Mouse (Mus musculus) MEL (cell line): ENCODE measurements at regions not wholly inside any gene's neighbourhood (a gene's known extent, or its start where the extent isn't known, plus 50 kb on each side); places are given as distances from the start of the nearest gene placed in this dataset.

ENCODE experiments used
- DNase-seq: peaks from one replicate; pipeline ENCODE4 v3.0.0; 2011; ENCODE audit warnings: low read depth, low spot score
- H3K27ac ChIP-seq: 2 replicates; pipeline ENCODE4 v1.5.1; 2012; ENCODE audit warnings: low read depth, mild to moderate bottlenecking, control low read depth, low read length, moderate library complexity; ENCODE audit not compliant: control insufficient read depth
- H3K27me3 ChIP-seq, 2 experiments: fragments of 150-350 bp in 1 of 2; sonication (generic) in 1 of 2; 2 replicates each; pipeline ENCODE4 v1.6.1; 2012; ENCODE audit warnings: low read length in 2 of 2, mild to moderate bottlenecking in 2 of 2, improper control_type of control experiment in 1 of 2, moderate library complexity in 1 of 2; ENCODE audit not compliant: insufficient read depth in 2 of 2, control insufficient read depth in 1 of 2
- H3K36me3 ChIP-seq, 2 experiments: 2 replicates each; pipeline ENCODE4 v1.6.1; 2012 to 2014; ENCODE audit warnings: low read length in 2 of 2, improper control_type of control experiment in 1 of 2, inconsistent platforms in 1 of 2, mild to moderate bottlenecking in 1 of 2; ENCODE audit not compliant: insufficient read depth in 2 of 2, control insufficient read depth in 1 of 2
- H3K4me1 ChIP-seq, 2 experiments: fragments of 150-350 bp in 1 of 2; sonication (generic) in 1 of 2; 2 replicates each; pipeline ENCODE4 v1.6.1; 2012; ENCODE audit warnings: low read length in 2 of 2, improper control_type of control experiment in 1 of 2, mild to moderate bottlenecking in 1 of 2; ENCODE audit not compliant: insufficient read depth in 2 of 2, control insufficient read depth in 1 of 2
- H3K4me3 ChIP-seq, 2 experiments: fragments of 150-350 bp in 1 of 2; sonication (generic) in 1 of 2; 2 replicates each; pipeline ENCODE4 v1.5.1; 2012; ENCODE audit warnings: low read depth in 2 of 2, low read length in 2 of 2, mild to moderate bottlenecking in 2 of 2, moderate library complexity in 2 of 2, control low read depth in 1 of 2, improper control_type of control experiment in 1 of 2; ENCODE audit not compliant: control insufficient read depth in 1 of 2, insufficient read depth in 1 of 2
- H3K79me2 ChIP-seq: 2 replicates; pipeline ENCODE4 v1.6.1; 2012; ENCODE audit warnings: mild to moderate bottlenecking, low read length, moderate library complexity; ENCODE audit not compliant: control insufficient read depth, poor library complexity, insufficient read depth
- H3K9ac ChIP-seq: 2 replicates; pipeline ENCODE4 v1.6.1; 2012; ENCODE audit warnings: low read depth, mild to moderate bottlenecking, control low read depth, low read length, moderate library complexity; ENCODE audit not compliant: control insufficient read depth, poor library complexity, severe bottlenecking
- H3K9me3 ChIP-seq: fragments of 150-350 bp; sonication (generic); replicated peaks from 2 replicates; pipeline ENCODE4 v1.6.1; 2012; ENCODE audit warnings: mild to moderate bottlenecking, low read length, improper control_type of control experiment, moderate library complexity; ENCODE audit not compliant: insufficient read depth
- BHLHE40 ChIP-seq: IDR thresholded peaks from 2 replicates; pipeline ENCODE4 v1.6.1; 2012; ENCODE audit warnings: low read depth, mild to moderate bottlenecking, inconsistent platforms, low read length, improper control_type of control experiment, borderline replicate concordance
- CHD1 ChIP-seq: IDR thresholded peaks from 2 replicates; pipeline ENCODE4 v1.6.1; 2012; ENCODE audit warnings: low read depth, mild to moderate bottlenecking, inconsistent platforms, low read length, improper control_type of control experiment
- CHD2 ChIP-seq: IDR thresholded peaks from 2 replicates; pipeline ENCODE4 v1.6.1; 2011; ENCODE audit warnings: low read length, improper control_type of control experiment
- EP300 ChIP-seq, 2 experiments: IDR thresholded peaks; 2 replicates each; pipeline ENCODE4 v1.6.1; 2011; ENCODE audit warnings: improper control_type of control experiment in 2 of 2, low read length in 2 of 2, low read depth in 1 of 2, mild to moderate bottlenecking in 1 of 2
- ETS1 ChIP-seq: IDR thresholded peaks from 2 replicates; pipeline ENCODE4 v1.6.1; 2012; ENCODE audit warnings: low read depth, mild to moderate bottlenecking, inconsistent platforms, low read length, improper control_type of control experiment, moderate library complexity
- KAT2A ChIP-seq: conservative IDR thresholded peaks from 2 replicates; pipeline ENCODE4 v1.6.1; 2012; ENCODE audit warnings: low read depth, low read length, improper control_type of control experiment, inconsistent platforms
- MAFK ChIP-seq: IDR thresholded peaks from 2 replicates; pipeline ENCODE4 v1.6.1; 2011; ENCODE audit warnings: low read depth, mild to moderate bottlenecking, low read length, improper control_type of control experiment, borderline replicate concordance
- MAX ChIP-seq: IDR thresholded peaks from 2 replicates; pipeline ENCODE4 v1.6.1; 2011; ENCODE audit warnings: low read length, improper control_type of control experiment
- MXI1 ChIP-seq: IDR thresholded peaks from 2 replicates; pipeline ENCODE4 v1.6.1; 2011; ENCODE audit warnings: mild to moderate bottlenecking, low read depth, low read length, improper control_type of control experiment
- MYB ChIP-seq: IDR thresholded peaks from 2 replicates; pipeline ENCODE4 v1.6.1; 2011; ENCODE audit warnings: mild to moderate bottlenecking, low read depth, low read length, improper control_type of control experiment
- MYC ChIP-seq: IDR thresholded peaks from 2 replicates; pipeline ENCODE4 v1.6.1; 2011; ENCODE audit warnings: low read depth, mild to moderate bottlenecking, low read length, improper control_type of control experiment, moderate library complexity
- POLR2A ChIP-seq, 2 experiments: IDR thresholded peaks; 2 replicates each; pipeline ENCODE4 v1.6.1; 2011 to 2012; ENCODE audit warnings: low read length in 2 of 2, mild to moderate bottlenecking in 2 of 2, control low read depth in 1 of 2, improper control_type of control experiment in 1 of 2, low read depth in 1 of 2, moderate library complexity in 1 of 2; ENCODE audit not compliant: control insufficient read depth in 1 of 2, insufficient read depth in 1 of 2, poor library complexity in 1 of 2
- RCOR1 ChIP-seq: IDR thresholded peaks from 2 replicates; pipeline ENCODE4 v1.6.1; 2012; ENCODE audit warnings: low read depth, mild to moderate bottlenecking, inconsistent platforms, low read length, improper control_type of control experiment
- SIN3A ChIP-seq: IDR thresholded peaks from 2 replicates; pipeline ENCODE4 v1.6.1; 2012; ENCODE audit warnings: low read length, improper control_type of control experiment, inconsistent platforms
- SMC3 ChIP-seq: IDR thresholded peaks from 2 replicates; pipeline ENCODE4 v1.6.1; 2011; ENCODE audit warnings: low read depth, low read length, improper control_type of control experiment
- USF2 ChIP-seq, 2 experiments: IDR thresholded peaks; 2 replicates each; pipeline ENCODE4 v1.6.1; 2011 to 2012; ENCODE audit warnings: improper control_type of control experiment in 2 of 2, low read length in 2 of 2, borderline replicate concordance in 1 of 2, inconsistent platforms in 1 of 2, low read depth in 1 of 2, mild to moderate bottlenecking in 1 of 2; ENCODE audit not compliant: insufficient read depth in 1 of 2
- ZC3H11A ChIP-seq: IDR thresholded peaks from 2 replicates; pipeline ENCODE4 v1.6.1; 2012; ENCODE audit warnings: low read depth, mild to moderate bottlenecking, inconsistent platforms, low read length, improper control_type of control experiment
- ZMIZ1 ChIP-seq: IDR thresholded peaks from 2 replicates; pipeline ENCODE4 v1.6.1; 2012; ENCODE audit warnings: low read depth, mild to moderate bottlenecking, inconsistent platforms, low read length, improper control_type of control experiment, moderate library complexity
- ZNF384 ChIP-seq: IDR thresholded peaks from 2 replicates; pipeline ENCODE4 v1.6.1; 2012; ENCODE audit warnings: low read depth, mild to moderate bottlenecking, inconsistent platforms, low read length, improper control_type of control experiment

DNA sequence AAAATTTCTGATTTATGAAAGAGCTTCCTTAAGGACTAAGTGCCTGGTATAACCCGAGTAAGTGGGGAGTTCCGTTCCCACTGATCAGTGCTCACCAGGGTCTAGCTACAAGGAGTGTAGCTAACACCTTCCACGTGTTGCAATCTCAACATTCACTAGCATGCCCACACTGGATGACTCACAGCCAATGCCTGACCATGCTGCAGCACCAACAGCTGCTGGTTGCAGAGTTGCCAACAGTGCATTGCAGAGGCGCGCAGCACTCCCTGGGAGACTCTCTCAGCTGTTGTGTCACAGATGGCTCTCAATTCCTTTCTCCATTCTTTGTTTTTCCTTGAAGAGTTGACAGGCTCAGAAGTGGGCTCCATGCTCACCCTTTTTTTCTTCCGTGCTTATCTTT, 787.5 kb upstream of the Tenm3 start:
- no peaks in the 10 kb centered on the region for H3K27me3 ChIP-seq
- no peak overlapping the region for H3K9ac ChIP-seq
- H3K79me2 ChIP-seq = no peaks in the 10 kb centered on the region
- H3K4me3 ChIP-seq = no peak overlapping the region
- H3K36me3 ChIP-seq = no peaks in the 10 kb centered on the region
- no peak overlapping the region for H3K27ac ChIP-seq
- no peaks in the 10 kb centered on the region for H3K9me3 ChIP-seq
- TF ChIP-seq KAT2A (no peak), EP300 (IDR thresholded peaks at IDR 0.05; ENCODE audit: low read depth in 1 of 2, low read length in 2 of 2) (no peak), BHLHE40 (no peak), CHD1 (no peak), POLR2A (IDR thresholded peaks at IDR 0.05; ENCODE audit: control insufficient read depth in 1 of 2, insufficient read depth in 1 of 2, low read depth in 1 of 2, low read length in 2 of 2, poor library complexity in 1 of 2) (no peak), USF2 (IDR thresholded peaks at IDR 0.05; ENCODE audit: borderline replicate concordance in 1 of 2, insufficient read depth in 1 of 2, low read depth in 1 of 2, low read length in 2 of 2) (no peak), ZNF384 (no peak), SMC3 (no peak), MAFK (no peak), MAX (no peak), ZC3H11A (no peak), MYB (no peak), ETS1 (no peak)
- no peak for DNase-seq
- no peaks in the 10 kb centered on the region for H3K4me1 ChIP-seq

DNA sequence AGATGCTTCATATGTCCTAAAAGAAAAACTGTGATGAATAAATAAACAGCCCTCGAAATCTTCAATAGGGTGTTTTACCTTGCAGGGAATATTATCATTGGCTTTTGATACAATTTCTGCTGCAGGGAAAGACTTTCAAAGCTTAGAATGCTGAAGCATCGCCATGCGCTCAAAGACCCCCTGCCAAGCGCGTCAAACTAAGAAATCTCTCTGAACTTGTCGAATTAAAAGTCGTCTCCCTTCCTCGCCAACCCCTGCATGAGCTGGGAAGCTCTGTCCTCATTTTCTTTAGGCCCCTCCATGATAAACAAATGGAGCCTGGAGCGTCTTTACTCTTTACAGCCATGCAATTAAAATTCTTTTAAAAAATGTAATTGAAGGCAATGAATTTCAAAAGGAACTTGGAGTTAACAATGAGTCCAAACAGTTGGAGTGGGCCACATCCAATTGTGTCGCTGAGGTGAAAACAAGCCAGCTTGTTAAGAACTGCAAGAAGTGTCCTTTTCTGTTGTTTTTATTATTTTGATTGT, 784.3 kb upstream of the Tenm3 start:
- TF ChIP-seq CHD1 (no peak), MXI1 (no peak), SIN3A (no peak), ZMIZ1 (no peak), RCOR1 (no peak), CHD2 (no peak), MYC (no peak), EP300 (IDR thresholded peaks at IDR 0.05; ENCODE audit: low read depth in 1 of 2, low read length in 2 of 2) (no peak)
- Histone ChIP-seq H3K27ac (no peak overlapping the region), H3K27me3 (no peaks in the 10 kb centered on the region), H3K4me3 (no peak overlapping the region), H3K79me2 (no peaks in the 10 kb centered on the region), H3K9me3 (no peaks in the 10 kb centered on the region), H3K9ac (no peak overlapping the region), H3K36me3 (no peaks in the 10 kb centered on the region), H3K4me1 (no peaks in the 10 kb centered on the region)
- DNase-seq = no peak
